23 mouse cellular contexts compared by ENCODE assay signal in genomic region chr7:96790326-96790725, GRCm38 (mm10).
DNase-seq lines count a peak whose midpoint lies in the region; ATAC-seq lines count a peak whose summit lies in the region.
"Had no signal": no experiment of that assay in that cellular context is flagged by ENCODE, and none has a peak within 500 bp of the region (broad histone marks: within the 10 kb centered on the region; RNA-seq: fewer than 3 reads in every experiment).

No protein-coding gene starts in this region.

- peaks cover 5% of the 10 kb centered on the region for H3K4me1 ChIP-seq in midbrain, embryonic 11.5 days (ENCODE audit: control insufficient read depth, insufficient read depth, low read length)

- ATAC-seq in megakaryocyte, adult 5-6 weeks (ENCODE audit: poor library complexity, severe bottlenecking), result peak; percentile 90
- ATAC-seq in midbrain, embryonic 11.5 days (ENCODE audit: low FRiP score), result no peak
- ATAC-seq: forebrain, embryonic 15.5 days; inflammation-experienced regulatory T-cells, adult 6 months; midbrain, embryonic 13.5 days had no signal

- 98% methylated on average over 2 of the region's 2 CpGs for WGBS in midbrain, embryonic 11.5 days

- no peak overlapping the region for H3K27ac ChIP-seq in midbrain, embryonic 11.5 days (ENCODE audit: low read depth, low read length)
- H3K27ac ChIP-seq: forebrain, embryonic 15.5 days; heart, adult 2 months; heart, embryonic 13.5 days; hindbrain, embryonic 14.5 days; liver, embryonic 13.5 days; midbrain, embryonic 13.5 days; neural tube, embryonic 12.5 days had no signal

- no peak overlapping the region for H3K4me3 ChIP-seq in midbrain, embryonic 11.5 days (ENCODE audit: low read depth, low read length)
- H3K4me3 ChIP-seq: forebrain, embryonic 15.5 days; heart, adult 2 months; heart, embryonic 13.5 days; liver, embryonic 13.5 days; midbrain, embryonic 13.5 days; neural tube, embryonic 12.5 days had no signal

- H3K36me3 ChIP-seq in midbrain, embryonic 11.5 days (ENCODE audit: control insufficient read depth, insufficient read depth, low read length), result no peaks in the 10 kb centered on the region
- H3K36me3 ChIP-seq: heart, embryonic 13.5 days; liver, embryonic 13.5 days had no signal

- H3K4me2 ChIP-seq in midbrain, embryonic 11.5 days, result no peak overlapping the region
- H3K4me2 ChIP-seq: forebrain, embryonic 15.5 days; heart, embryonic 13.5 days; hindbrain, embryonic 14.5 days; liver, embryonic 13.5 days; lung, embryonic 14.5 days; midbrain, embryonic 13.5 days; neural tube, embryonic 12.5 days had no signal

- no peak overlapping the region for H3K9ac ChIP-seq in midbrain, embryonic 11.5 days (ENCODE audit: low read length)
- H3K9ac ChIP-seq: forebrain, embryonic 15.5 days; heart, embryonic 13.5 days; hindbrain, embryonic 14.5 days; liver, embryonic 13.5 days; lung, embryonic 14.5 days; midbrain, embryonic 13.5 days; neural tube, embryonic 12.5 days had no signal

- no peaks in the 10 kb centered on the region for H3K9me3 ChIP-seq in midbrain, embryonic 11.5 days (ENCODE audit: control insufficient read depth, low read length)
- H3K9me3 ChIP-seq: forebrain, embryonic 15.5 days; heart, embryonic 13.5 days; liver, embryonic 13.5 days; midbrain, embryonic 13.5 days; neural tube, embryonic 12.5 days had no signal

- DNase-seq in layer of hippocampus, adult 9-11 months, result peak; percentile 61
- no peak for DNase-seq in layer of hippocampus, adult 8-10 months (ENCODE audit: low spot score in 2 of 2)
- peak; percentile 52 for DNase-seq in A20 (ENCODE audit: low read depth, low spot score)
- peak; percentile 82 for DNase-seq in brain, adult 2 months (ENCODE audit: low read depth, low spot score)
- DNase-seq in urinary bladder, postnatal 14 days (ENCODE audit: low spot score), result no peak
- no peak for DNase-seq in midbrain, embryonic 11.5 days (ENCODE audit: low spot score, missing footprints)
- DNase-seq: adrenal gland, postnatal 10 days; B cell, adult 2 months; cerebellum, adult 8-10 months; gastrocnemius, postnatal 14 days; heart, adult 2 months; heart, postnatal 14 days; kidney, adult 18-20 months; kidney, postnatal 4 days; liver, embryonic 13.5 days; lung, embryonic 14.5 days had no signal

- H3K27me3 ChIP-seq in midbrain, embryonic 11.5 days (ENCODE audit: control insufficient read depth, insufficient read depth, low read length), result no peaks in the 10 kb centered on the region; the same call in 1 of the 2 replicates
- H3K27me3 ChIP-seq: forebrain, embryonic 15.5 days; midbrain, embryonic 13.5 days; neural tube, embryonic 12.5 days had no signal

Comparison
In these comparisons a context has a peak if more than half of its experiments do, and no peak if none do; other contexts are left out.
1. DNase-seq: peak in layer of hippocampus, adult 9-11 months (single experiment), A20 (single experiment) and brain, adult 2 months (single experiment); none in layer of hippocampus, adult 8-10 months (0 of 2), urinary bladder, postnatal 14 days (single experiment) and midbrain, embryonic 11.5 days (single experiment).